Mouse (Mus musculus): ENCODE results near the gene Mrpl28.

DNA sequence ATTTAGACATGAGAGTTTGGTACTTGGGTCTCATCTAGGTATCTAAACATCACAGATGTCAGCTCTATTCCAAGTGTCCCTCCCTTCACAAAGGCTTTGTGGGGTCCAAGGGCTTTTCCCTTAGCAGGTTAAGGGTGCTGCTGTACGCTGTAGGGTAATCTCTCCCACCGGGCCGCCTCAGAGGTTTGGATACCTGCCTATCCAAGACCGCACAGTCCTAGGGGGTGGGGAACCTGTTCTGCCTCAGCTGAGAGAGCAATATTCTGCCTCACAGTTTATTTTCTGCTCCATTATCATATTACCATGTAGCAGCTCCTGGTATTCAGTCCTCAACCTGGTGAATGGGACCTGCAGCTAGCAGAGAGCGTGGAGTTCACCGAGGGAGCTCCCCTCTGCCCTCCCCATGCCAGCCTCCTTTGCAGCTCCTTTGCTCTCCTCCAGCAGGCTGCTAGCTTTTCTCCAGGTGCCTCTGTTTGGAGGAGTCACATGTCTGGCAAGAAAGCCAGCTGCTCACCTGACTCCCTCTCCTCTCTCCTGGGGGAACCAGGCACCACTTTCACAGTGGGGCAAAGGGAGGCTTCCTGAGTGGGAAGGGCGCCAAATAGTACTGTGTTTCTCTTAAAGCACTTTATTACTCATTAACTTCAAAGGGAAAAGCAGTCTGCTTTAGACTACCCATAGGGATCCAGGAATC, 7.9 kb upstream of the Mrpl28 start:
- no peak for TF ChIP-seq CTCF (IDR thresholded peaks at IDR 0.05; ENCODE audit: low read depth, low read length)
- no peak for TF ChIP-seq POLR2A (IDR thresholded peaks at IDR 0.05; ENCODE audit: borderline replicate concordance, low read depth, low read length)
